14 mouse cellular contexts compared by ENCODE assay signal in the genomic region with DNA sequence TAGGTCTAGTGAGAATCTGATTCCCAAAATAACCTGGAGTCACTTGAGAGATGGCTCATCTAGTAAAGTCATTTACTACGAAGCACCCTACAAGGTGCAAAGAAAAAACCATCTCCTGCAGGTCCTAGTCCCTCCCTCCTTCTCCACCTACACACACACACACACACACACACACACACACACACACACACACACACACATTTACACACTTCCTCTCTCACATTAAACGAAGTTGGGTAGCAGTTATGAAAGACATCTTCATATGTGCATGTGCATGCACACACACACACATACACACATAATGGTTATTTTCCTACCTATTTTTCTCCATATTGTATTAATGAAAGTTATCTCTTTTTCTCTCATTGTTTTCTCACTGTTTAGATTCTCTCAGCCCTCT.
DNase-seq lines count a peak whose midpoint lies in the region; ATAC-seq and TF ChIP-seq lines count a peak whose summit lies in the region.
"Had no signal": no experiment of that assay in that cellular context is flagged by ENCODE, and none has a peak within 500 bp of the region (broad histone marks: within the 10 kb centered on the region; RNA-seq: fewer than 3 reads in every experiment).

No protein-coding gene starts in this region.

- WGBS in forebrain, embryonic 13.5 days: 84% methylated on average over 2 of the region's 2 CpGs
- WGBS in forebrain, embryonic 10.5 days: 88% methylated on average over 2 of the region's 2 CpGs
- WGBS in hindbrain, embryonic 15.5 days: 72% methylated on average over 2 of the region's 2 CpGs
- WGBS in midbrain, embryonic 14.5 days: 87% methylated on average over 2 of the region's 2 CpGs
- WGBS in stomach, postnatal 0 days: 61% methylated on average over 2 of the region's 2 CpGs

- no peak overlapping the region for H3K9ac ChIP-seq in forebrain, embryonic 13.5 days
- H3K9ac ChIP-seq in hindbrain, embryonic 15.5 days: no peak overlapping the region
- no peak overlapping the region for H3K9ac ChIP-seq in midbrain, embryonic 14.5 days (replicated peaks; ENCODE audit: low read length)
- no peak overlapping the region for H3K9ac ChIP-seq in stomach, postnatal 0 days (ENCODE audit: low read length)
- H3K9ac ChIP-seq: embryonic facial prominence, embryonic 15.5 days; heart, embryonic 12.5 days; liver, embryonic 13.5 days had no signal

- DNase-seq in forebrain, embryonic 10.5 days (ENCODE audit: extremely low spot score, low spot score): no peak
- peak; percentile 12 for DNase-seq in A20 (ENCODE audit: low read depth, low spot score)
- DNase-seq in midbrain, embryonic 14.5 days: no peak
- DNase-seq in stomach, postnatal 0 days (ENCODE audit: low spot score): no peak
- no peak for DNase-seq in layer of hippocampus, adult 18-20 months (ENCODE audit: low spot score in 2 of 2)
- DNase-seq in kidney, adult 18-20 months: no peak
- DNase-seq: kidney, adult 11 months; liver, embryonic 13.5 days had no signal

- H3K9me3 ChIP-seq in forebrain, embryonic 13.5 days (replicated peaks): no peaks in the 10 kb centered on the region
- no peaks in the 10 kb centered on the region for H3K9me3 ChIP-seq in forebrain, embryonic 10.5 days
- no peaks in the 10 kb centered on the region for H3K9me3 ChIP-seq in hindbrain, embryonic 15.5 days
- H3K9me3 ChIP-seq in midbrain, embryonic 14.5 days (ENCODE audit: control insufficient read depth, low read length): no peaks in the 10 kb centered on the region
- H3K9me3 ChIP-seq in stomach, postnatal 0 days (ENCODE audit: control insufficient read depth, low read length): no peaks in the 10 kb centered on the region
- H3K9me3 ChIP-seq: embryonic facial prominence, embryonic 15.5 days; heart, embryonic 12.5 days; liver, embryonic 13.5 days had no signal

- H3K36me3 ChIP-seq in forebrain, embryonic 13.5 days (ENCODE audit: poor library complexity, severe bottlenecking): no peaks in the 10 kb centered on the region
- no peaks in the 10 kb centered on the region for H3K36me3 ChIP-seq in forebrain, embryonic 10.5 days (replicated peaks)
- no peaks in the 10 kb centered on the region for H3K36me3 ChIP-seq in hindbrain, embryonic 15.5 days
- H3K36me3 ChIP-seq in midbrain, embryonic 14.5 days (ENCODE audit: control insufficient read depth, insufficient read depth, low read length): 0 out of 2 replicates have a peak, but pooled peaks cover 7% of the 10 kb centered on the region
- no peaks in the 10 kb centered on the region for H3K36me3 ChIP-seq in stomach, postnatal 0 days (ENCODE audit: control insufficient read depth, insufficient read depth, low read length)
- H3K36me3 ChIP-seq: embryonic facial prominence, embryonic 15.5 days; heart, embryonic 12.5 days; liver, embryonic 13.5 days had no signal

- 0 out of 2 replicates have a peak, but pooled peaks have one; percentile 23 for ATAC-seq in forebrain, embryonic 13.5 days
- peak; percentile 32; the same call in 1 of the 2 replicates for ATAC-seq in hindbrain, embryonic 15.5 days (ENCODE audit: low FRiP score, low read depth)
- 0 out of 2 replicates have a peak, but pooled peaks have one; percentile 44 for ATAC-seq in midbrain, embryonic 14.5 days (ENCODE audit: low FRiP score, low TSS enrichment)
- no peak for ATAC-seq in stomach, postnatal 0 days (ENCODE audit: low FRiP score, low TSS enrichment)

- H3K4me2 ChIP-seq in forebrain, embryonic 13.5 days: no peak overlapping the region
- H3K4me2 ChIP-seq in hindbrain, embryonic 15.5 days: no peak overlapping the region
- no peak overlapping the region for H3K4me2 ChIP-seq in midbrain, embryonic 14.5 days (ENCODE audit: low read length)
- H3K4me2 ChIP-seq in stomach, postnatal 0 days (replicated peaks; ENCODE audit: low read depth): no peak overlapping the region
- H3K4me2 ChIP-seq: embryonic facial prominence, embryonic 15.5 days; heart, embryonic 12.5 days; liver, embryonic 13.5 days had no signal

- TF ChIP-seq CTCF in stomach, postnatal 0 days (IDR thresholded peaks at IDR 0.05; ENCODE audit: low read depth): no peak

- H3K27ac ChIP-seq in forebrain, embryonic 13.5 days: no peak overlapping the region
- no peak overlapping the region for H3K27ac ChIP-seq in forebrain, embryonic 10.5 days
- H3K27ac ChIP-seq in hindbrain, embryonic 15.5 days (replicated peaks): no peak overlapping the region
- H3K27ac ChIP-seq in midbrain, embryonic 14.5 days (replicated peaks; ENCODE audit: low read depth, low read length): no peak overlapping the region
- H3K27ac ChIP-seq in stomach, postnatal 0 days (replicated peaks): no peak overlapping the region
- H3K27ac ChIP-seq: embryonic facial prominence, embryonic 15.5 days; left cerebral cortex, adult 2 months; liver, embryonic 13.5 days had no signal

- no peaks in the 10 kb centered on the region for H3K4me1 ChIP-seq in forebrain, embryonic 13.5 days
- no peaks in the 10 kb centered on the region for H3K4me1 ChIP-seq in forebrain, embryonic 10.5 days
- H3K4me1 ChIP-seq in hindbrain, embryonic 15.5 days (replicated peaks): no peaks in the 10 kb centered on the region
- H3K4me1 ChIP-seq in midbrain, embryonic 14.5 days (ENCODE audit: control insufficient read depth, insufficient read depth, low read length): no peaks in the 10 kb centered on the region
- no peaks in the 10 kb centered on the region for H3K4me1 ChIP-seq in stomach, postnatal 0 days (replicated peaks; ENCODE audit: control insufficient read depth, insufficient read depth)
- H3K4me1 ChIP-seq: embryonic facial prominence, embryonic 15.5 days; heart, embryonic 12.5 days; liver, embryonic 13.5 days had no signal

- H3K27me3 ChIP-seq in forebrain, embryonic 13.5 days: no peaks in the 10 kb centered on the region
- H3K27me3 ChIP-seq in forebrain, embryonic 10.5 days (ENCODE audit: poor library complexity, severe bottlenecking): no peaks in the 10 kb centered on the region
- H3K27me3 ChIP-seq in hindbrain, embryonic 15.5 days: no peaks in the 10 kb centered on the region
- H3K27me3 ChIP-seq in midbrain, embryonic 14.5 days (ENCODE audit: control insufficient read depth, insufficient read depth, low read length): no peaks in the 10 kb centered on the region
- no peaks in the 10 kb centered on the region for H3K27me3 ChIP-seq in stomach, postnatal 0 days (ENCODE audit: control insufficient read depth, insufficient read depth, low read length)
- H3K27me3 ChIP-seq: embryonic facial prominence, embryonic 15.5 days; heart, embryonic 12.5 days; liver, embryonic 13.5 days had no signal

- TF ChIP-seq EP300 in stomach, postnatal 0 days (optimal IDR thresholded peaks at IDR 0.05): no peak

- no peak overlapping the region for H3K4me3 ChIP-seq in forebrain, embryonic 13.5 days
- no peak overlapping the region for H3K4me3 ChIP-seq in forebrain, embryonic 10.5 days
- no peak overlapping the region for H3K4me3 ChIP-seq in hindbrain, embryonic 15.5 days
- no peak overlapping the region for H3K4me3 ChIP-seq in midbrain, embryonic 14.5 days (replicated peaks; ENCODE audit: low read depth, low read length)
- no peak overlapping the region for H3K4me3 ChIP-seq in stomach, postnatal 0 days (ENCODE audit: low read depth, low read length)
- H3K4me3 ChIP-seq: embryonic facial prominence, embryonic 15.5 days; heart, embryonic 12.5 days; left cerebral cortex, adult 2 months; liver, embryonic 13.5 days; myocyte had no signal
